Mouse (Mus musculus) embryonic facial prominence, embryonic 13.5 days (tissue): Measurements from ENCODE around the gene Oxa1l. TPM values are rescaled to one million over a fixed set of nuclear protein-coding genes. Genes with fewer than 3 reads are reported as not detected.
"Not testable (repeated sequence)": the region's sequence is repeated elsewhere in the genome, so short reads cannot be mapped to it uniquely, and the experiment has no call there.

Experiments
- ATAC-seq: fragments of 200-750 bp; cut with Nextera tagmentation; 2 replicates; pipeline ENCODE4 v1.8.0; 2017; ENCODE audit warnings: low read depth; ENCODE audit not compliant: insufficient number of reproducible peaks, insufficient read depth, low FRiP score, low TSS enrichment
- H3K27ac ChIP-seq: fragments of 300-500 bp; sonication (generic); 2 replicates; pipeline ENCODE4 v1.5.1; 2015; ENCODE audit warnings: moderate library complexity, mild to moderate bottlenecking, inconsistent platforms
- H3K27me3 ChIP-seq: fragments of 300-500 bp; sonication (generic); 2 replicates; pipeline ENCODE4 v1.6.1; 2015; ENCODE audit warnings: mild to moderate bottlenecking, inconsistent platforms
- H3K36me3 ChIP-seq: fragments of 300-500 bp; sonication (generic); 2 replicates; pipeline ENCODE4 v1.6.1; 2015; ENCODE audit warnings: mild to moderate bottlenecking, inconsistent platforms
- H3K4me1 ChIP-seq: fragments of 300-500 bp; sonication (generic); 2 replicates; pipeline ENCODE4 v1.6.1; 2015; ENCODE audit warnings: inconsistent platforms
- H3K4me2 ChIP-seq: fragments of 300-500 bp; sonication (generic); 2 replicates; pipeline ENCODE4 v1.6.1; 2015; ENCODE audit warnings: moderate library complexity, mild to moderate bottlenecking, inconsistent platforms
- H3K4me3 ChIP-seq: fragments of 300-500 bp; sonication (generic); 2 replicates; pipeline ENCODE4 v1.5.1; 2015; ENCODE audit warnings: mild to moderate bottlenecking, inconsistent platforms
- H3K9ac ChIP-seq: fragments of 300-500 bp; sonication (generic); 2 replicates; pipeline ENCODE4 v1.6.1; 2015; ENCODE audit warnings: mild to moderate bottlenecking, inconsistent platforms
- H3K9me3 ChIP-seq: fragments of 300-500 bp; sonication (generic); 2 replicates; pipeline ENCODE4 v1.6.1; 2016; ENCODE audit warnings: inconsistent platforms
- WGBS: fragments of 180-500 bp; shearing (Covaris S2); methylation state at CpG from one replicate; pipeline ENCODE4 v1.1.7; 2015; ENCODE audit warnings: mixed read lengths; 5-methylcytosine and 5-hydroxymethylcytosine counted together
- polyA plus RNA-seq: library from polyadenylated mRNA; unstranded; fragments of >200 nt; fragmentation: Nextera tagmentation; extraction: Ambion mirVana; gene quantifications from 2 replicates; pipeline ENCODE4 v1.2.1, GENCODE M21; 2015

Oxa1l gene
- polyA plus RNA-seq, 1 experiment from 2014 or later, result 49.4 TPM

DNA sequence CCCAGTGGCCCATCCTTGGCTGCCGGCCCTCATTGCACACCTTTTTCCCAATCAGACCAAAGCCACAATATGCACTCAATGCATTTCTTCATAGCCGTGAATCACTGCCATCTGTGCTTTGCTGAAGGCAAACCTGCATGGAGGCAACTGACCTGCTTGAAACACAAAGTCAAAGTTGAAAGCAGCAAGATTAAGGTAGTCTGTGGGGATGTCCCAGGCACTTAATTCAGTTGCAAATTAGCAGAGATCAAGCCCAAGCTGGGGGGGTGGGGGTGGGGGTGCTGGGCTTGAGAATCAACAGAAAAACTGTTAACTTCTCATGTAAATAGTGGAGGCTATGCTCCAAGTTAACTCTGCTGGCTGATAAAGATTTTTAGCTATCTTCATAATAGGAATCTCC is 18.8 kb upstream of the Oxa1l start:
- ATAC-seq, H3K4me2 ChIP-seq, H3K9ac ChIP-seq, H3K4me3 ChIP-seq, H3K9me3 ChIP-seq, H3K4me1 ChIP-seq, H3K36me3 ChIP-seq, H3K27me3 ChIP-seq, H3K27ac ChIP-seq: not testable (repeated sequence)
- 39% methylated on average over 2 of the region's 2 CpGs for WGBS

DNA sequence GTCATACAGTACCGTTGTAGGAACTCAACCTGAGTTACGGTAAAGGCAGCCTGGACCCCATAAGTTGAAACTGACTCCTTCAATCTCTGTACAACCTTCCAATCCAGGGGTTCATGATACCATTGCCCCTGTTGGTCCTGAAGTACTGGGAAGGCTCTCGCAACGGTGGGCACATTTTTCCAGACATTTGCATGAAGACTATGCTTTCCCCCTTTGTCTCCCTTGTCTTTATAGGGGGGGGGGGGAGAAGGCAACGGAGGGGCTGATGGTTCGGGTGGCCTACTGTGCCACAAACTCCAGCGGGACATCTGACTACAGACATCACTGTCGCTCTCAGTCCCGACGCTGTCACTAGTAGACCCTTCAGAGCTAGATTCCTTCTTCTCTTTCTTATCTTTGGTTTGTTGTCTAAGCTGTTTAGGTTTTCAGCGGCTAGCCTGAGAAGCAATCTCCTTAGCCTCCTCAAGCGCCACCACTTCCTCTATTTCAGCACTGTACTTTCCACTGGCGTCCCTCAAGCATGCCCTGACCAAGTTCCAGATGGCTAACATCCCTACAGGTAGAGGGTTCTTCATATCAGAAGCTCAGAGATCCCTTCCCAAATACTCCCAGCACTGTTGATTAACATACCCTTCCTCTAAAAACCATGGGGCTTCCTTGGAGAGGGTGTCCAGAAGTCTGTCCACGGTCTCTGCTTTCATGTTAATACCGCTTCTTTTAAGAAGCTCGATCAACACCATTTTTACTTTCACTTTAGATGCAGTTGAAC is 9.7 kb upstream of the Oxa1l start:
- not testable (repeated sequence) for H3K4me3 ChIP-seq, H3K27me3 ChIP-seq, H3K4me2 ChIP-seq, H3K9me3 ChIP-seq, H3K27ac ChIP-seq, H3K4me1 ChIP-seq, H3K9ac ChIP-seq, ATAC-seq, H3K36me3 ChIP-seq
- 93% methylated on average over 16 of the region's 16 CpGs for WGBS

DNA sequence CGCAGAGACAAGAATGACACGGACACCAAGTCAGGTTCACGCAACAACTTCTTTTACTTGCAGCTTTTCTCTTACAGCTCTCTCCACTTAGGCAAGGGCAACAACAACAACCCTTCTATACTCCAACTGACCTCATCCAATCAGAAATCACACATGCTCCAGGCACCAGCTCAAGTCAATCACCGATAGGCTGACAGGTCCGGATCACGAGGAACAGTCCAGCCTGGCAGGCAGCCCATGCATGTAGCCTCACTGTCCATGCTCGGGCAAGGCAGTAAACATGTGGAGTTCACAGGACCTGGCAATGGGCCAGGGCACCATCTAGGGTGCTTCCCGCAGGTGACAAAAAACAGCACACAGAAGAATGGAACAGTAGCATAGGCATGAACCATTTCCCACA is 8.3 kb upstream of the Oxa1l start:
- peaks cover 7% of the 10 kb centered on the region for H3K9me3 ChIP-seq
- 85% methylated on average over 8 of the region's 8 CpGs for WGBS
- H3K4me2 ChIP-seq, result no peak overlapping the region
- no peak overlapping the region for H3K27ac ChIP-seq
- H3K27me3 ChIP-seq, result no peaks in the 10 kb centered on the region
- no peak overlapping the region for H3K9ac ChIP-seq
- no peak overlapping the region for H3K4me3 ChIP-seq
- no peaks in the 10 kb centered on the region for H3K36me3 ChIP-seq
- no peak for ATAC-seq
- no peaks in the 10 kb centered on the region for H3K4me1 ChIP-seq

DNA sequence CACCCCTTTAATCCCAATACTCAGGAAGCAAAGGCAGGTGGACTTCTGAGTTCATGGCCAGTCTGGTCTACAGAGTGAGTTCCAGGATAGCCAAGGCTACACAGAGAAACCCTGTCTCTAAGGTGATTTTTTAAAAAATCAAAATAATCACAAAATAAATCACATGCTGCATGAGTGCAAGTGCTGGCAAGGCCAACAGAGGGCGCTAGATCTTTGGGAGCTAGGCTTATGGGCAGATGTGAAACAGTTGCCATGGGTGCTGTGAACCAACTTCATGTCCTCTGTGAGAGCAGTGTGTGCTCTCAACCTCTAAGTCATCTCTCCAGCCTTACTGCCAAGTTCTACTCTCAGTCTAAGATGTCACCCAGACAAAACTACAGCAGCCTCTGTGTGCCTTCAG is 6.2 kb upstream of the Oxa1l start:
- Histone ChIP-seq H3K9ac (no peak overlapping the region), H3K4me3 (no peak overlapping the region), H3K4me1 (no peaks in the 10 kb centered on the region), H3K27me3 (no peaks in the 10 kb centered on the region), H3K36me3 (no peaks in the 10 kb centered on the region), H3K9me3 (peaks cover 7% of the 10 kb centered on the region; the same call in 1 of the 2 replicates), H3K27ac (no peak overlapping the region), H3K4me2 (no peak overlapping the region)
- 37% methylated on average over 1 of the region's 1 CpGs for WGBS
- ATAC-seq, result no peak

DNA sequence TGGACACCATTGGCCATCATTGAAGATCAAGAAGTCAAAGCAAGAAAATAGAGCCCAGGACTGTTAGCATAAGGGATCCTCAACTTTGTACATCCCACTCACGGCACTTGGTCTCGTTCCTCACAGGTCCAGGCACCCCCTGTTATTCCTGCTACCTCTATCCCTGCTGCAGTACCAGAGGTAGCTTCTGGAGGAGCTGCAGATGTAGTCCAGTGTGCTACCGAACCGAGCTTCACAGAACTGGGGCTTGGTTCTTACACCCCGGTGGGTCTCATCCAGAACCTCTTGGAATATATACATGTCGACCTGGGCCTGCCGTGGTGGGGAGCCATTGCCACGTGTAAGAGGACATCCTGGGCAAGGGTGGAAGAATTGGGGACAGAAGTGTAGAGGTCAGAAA is 2.5 kb downstream of the Oxa1l start:
- Histone ChIP-seq H3K9ac (no peak overlapping the region), H3K4me1 (peaks cover 13% of the 10 kb centered on the region), H3K4me3 (no peak overlapping the region), H3K36me3 (peaks cover 50% of the 10 kb centered on the region), H3K27ac (no peak overlapping the region), H3K4me2 (no peak overlapping the region), H3K9me3 (no peaks in the 10 kb centered on the region), H3K27me3 (no peaks in the 10 kb centered on the region)
- WGBS, result 93% methylated on average over 8 of the region's 8 CpGs
- no peak for ATAC-seq

DNA sequence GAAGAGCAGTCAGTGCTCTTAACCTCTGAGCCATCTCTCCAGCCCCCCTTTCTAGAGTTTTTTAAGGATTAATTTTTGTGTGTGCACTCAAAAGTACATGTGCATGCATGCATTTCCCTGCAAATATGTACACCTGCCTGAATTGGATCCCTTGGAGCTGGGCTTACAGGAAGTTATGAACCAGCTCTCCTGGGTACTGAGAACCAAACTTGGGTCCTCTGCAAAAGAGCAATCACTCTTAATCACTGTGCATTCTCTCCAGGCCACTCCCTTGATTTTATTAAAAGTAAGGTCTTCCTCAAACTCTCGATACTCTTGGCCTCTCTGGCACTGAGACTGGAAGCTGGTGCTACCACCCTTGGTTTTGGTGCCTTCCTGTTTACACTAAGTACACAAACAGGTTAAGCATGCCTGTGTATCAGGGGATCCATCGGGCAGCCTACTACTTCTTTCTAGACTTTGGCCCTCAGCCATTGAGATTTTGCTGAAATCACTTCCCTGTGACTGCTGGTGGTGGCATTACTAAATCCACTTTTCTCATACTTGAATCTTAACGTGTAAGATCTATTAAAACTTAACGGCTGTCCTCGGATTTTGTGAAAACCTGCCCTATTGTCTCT is 4.5 kb downstream of the Oxa1l start:
- no peak overlapping the region for H3K4me3 ChIP-seq
- no peaks in the 10 kb centered on the region for H3K9me3 ChIP-seq
- H3K4me1 ChIP-seq, result peaks cover 13% of the 10 kb centered on the region
- 92% methylated on average over 5 of the region's 5 CpGs for WGBS
- no peak overlapping the region for H3K27ac ChIP-seq
- H3K4me2 ChIP-seq, result no peak overlapping the region
- no peaks in the 10 kb centered on the region for H3K27me3 ChIP-seq
- ATAC-seq, result no peak
- no peak overlapping the region for H3K9ac ChIP-seq
- H3K36me3 ChIP-seq, result peaks cover 70% of the 10 kb centered on the region

DNA sequence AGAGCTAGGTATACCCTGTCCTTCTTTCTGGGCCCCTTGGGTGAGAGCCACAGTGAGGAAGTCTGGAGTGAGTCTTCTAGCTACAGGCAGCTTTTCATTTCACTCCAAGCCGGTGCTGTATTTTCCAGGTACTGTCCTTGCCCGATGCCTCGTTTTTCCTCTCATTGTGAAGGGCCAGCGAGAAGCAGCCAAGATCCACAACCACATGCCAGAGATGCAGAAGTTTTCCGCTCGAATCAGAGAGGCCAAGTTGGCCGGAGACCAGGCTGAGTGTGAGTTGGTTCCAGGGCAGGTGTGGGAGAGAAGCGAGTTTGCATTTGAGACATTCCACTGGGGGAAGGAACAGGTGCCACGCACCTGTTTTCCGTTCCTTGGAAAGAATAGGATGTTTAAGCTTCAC is 5.9 kb downstream of the Oxa1l start:
- Histone ChIP-seq H3K4me2 (no peak overlapping the region), H3K4me3 (no peak overlapping the region), H3K27me3 (no peaks in the 10 kb centered on the region), H3K9me3 (no peaks in the 10 kb centered on the region), H3K9ac (no peak overlapping the region), H3K27ac (no peak overlapping the region), H3K36me3 (peaks cover 81% of the 10 kb centered on the region), H3K4me1 (peaks cover 11% of the 10 kb centered on the region)
- ATAC-seq, result no peak
- 91% methylated on average over 10 of the region's 10 CpGs for WGBS

DNA sequence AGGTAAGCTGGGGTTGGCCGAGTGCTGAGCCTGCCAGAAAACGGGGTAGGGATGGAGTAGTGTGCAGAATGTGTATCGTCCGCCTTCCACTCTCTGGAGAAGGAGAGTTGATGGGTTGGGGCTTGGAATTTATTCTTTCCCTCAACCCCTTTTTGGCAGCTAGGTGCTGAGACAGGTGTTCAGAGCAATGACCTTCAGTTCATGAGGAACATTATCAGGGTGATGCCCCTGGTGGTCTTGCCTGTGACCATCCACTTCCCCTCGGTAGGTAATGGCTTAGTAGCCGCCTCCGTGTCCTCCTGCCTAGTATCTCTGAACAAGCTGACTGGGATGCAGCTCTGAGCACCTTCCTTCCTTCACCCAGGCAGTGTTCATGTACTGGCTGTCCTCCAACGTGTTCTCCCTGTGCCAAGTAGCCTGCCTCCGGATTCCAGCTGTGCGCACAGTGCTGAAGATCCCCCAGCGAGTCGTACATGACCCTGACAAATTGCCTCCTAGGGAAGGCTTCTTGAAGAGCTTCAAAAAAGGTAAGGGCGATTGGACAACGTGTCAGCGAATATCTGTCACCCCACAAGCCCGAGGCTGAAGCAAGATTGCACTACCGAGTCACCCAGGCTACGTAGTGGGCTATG is 6.9 kb downstream of the Oxa1l start:
- 92% methylated on average over 18 of the region's 18 CpGs for WGBS
- Histone ChIP-seq H3K9ac (no peak overlapping the region), H3K27me3 (no peaks in the 10 kb centered on the region), H3K4me1 (0 out of 2 replicates have a peak, but pooled peaks cover 4% of the 10 kb centered on the region), H3K36me3 (peaks cover 82% of the 10 kb centered on the region), H3K4me2 (no peak overlapping the region), H3K9me3 (no peaks in the 10 kb centered on the region), H3K4me3 (no peak overlapping the region), H3K27ac (no peak overlapping the region)
- ATAC-seq, result no peak

DNA sequence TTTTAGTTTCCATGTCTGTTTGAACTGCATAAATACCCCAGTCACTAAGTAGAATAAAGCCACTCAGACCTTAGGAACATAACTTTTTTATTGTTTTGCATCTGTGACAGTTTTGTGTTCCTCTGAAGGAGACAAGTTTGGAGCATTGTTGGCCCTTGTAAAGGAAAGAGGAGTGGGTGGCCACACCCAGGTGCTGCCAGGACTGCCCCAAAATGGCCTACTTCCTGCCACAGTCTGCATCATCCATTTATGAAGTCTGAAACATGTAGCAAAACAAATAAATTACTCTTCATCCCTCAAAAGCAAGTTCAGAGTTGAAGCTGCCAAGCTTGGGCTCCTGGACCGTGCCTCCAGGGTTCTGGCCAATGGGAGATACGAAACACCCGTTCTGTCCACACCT is 8.7 kb downstream of the Oxa1l start:
- H3K27me3 ChIP-seq, result no peaks in the 10 kb centered on the region
- H3K9ac ChIP-seq, result no peak overlapping the region
- H3K4me3 ChIP-seq, result no peak overlapping the region
- ATAC-seq, result no peak
- 94% methylated on average over 3 of the region's 3 CpGs for WGBS
- no peaks in the 10 kb centered on the region for H3K4me1 ChIP-seq
- H3K36me3 ChIP-seq, result peaks cover 68% of the 10 kb centered on the region
- no peak overlapping the region; the same call in 1 of the 2 replicates for H3K27ac ChIP-seq
- no peak overlapping the region for H3K4me2 ChIP-seq
- H3K9me3 ChIP-seq, result no peaks in the 10 kb centered on the region

DNA sequence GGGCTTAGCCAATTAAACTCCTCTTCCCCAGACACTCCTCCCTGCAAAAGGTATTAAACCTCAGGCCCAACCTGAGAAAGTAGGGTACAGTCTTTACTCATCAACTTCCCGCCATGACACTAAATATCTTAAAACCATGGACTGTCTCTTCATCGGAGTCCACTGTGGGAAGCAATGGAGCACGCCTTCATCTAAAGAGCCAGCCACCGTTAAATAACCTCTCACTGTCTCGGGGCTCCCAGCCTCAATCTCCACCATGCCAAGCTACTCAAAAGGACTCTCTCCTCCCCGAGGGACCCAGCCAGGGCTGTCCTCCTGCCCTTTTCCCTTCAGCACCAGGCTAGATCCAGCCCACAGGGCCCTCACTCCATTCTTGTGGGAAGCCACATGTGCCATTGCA is 10.0 kb downstream of the Oxa1l start:
- no peak for ATAC-seq
- no peaks in the 10 kb centered on the region for H3K4me1 ChIP-seq
- H3K4me3 ChIP-seq, result no peak overlapping the region
- peaks cover 57% of the 10 kb centered on the region for H3K36me3 ChIP-seq
- 95% methylated on average over 6 of the region's 6 CpGs for WGBS
- H3K27ac ChIP-seq, result no peak overlapping the region
- no peaks in the 10 kb centered on the region for H3K27me3 ChIP-seq
- no peaks in the 10 kb centered on the region for H3K9me3 ChIP-seq
- H3K4me2 ChIP-seq, result no peak overlapping the region
- no peak overlapping the region for H3K9ac ChIP-seq

DNA sequence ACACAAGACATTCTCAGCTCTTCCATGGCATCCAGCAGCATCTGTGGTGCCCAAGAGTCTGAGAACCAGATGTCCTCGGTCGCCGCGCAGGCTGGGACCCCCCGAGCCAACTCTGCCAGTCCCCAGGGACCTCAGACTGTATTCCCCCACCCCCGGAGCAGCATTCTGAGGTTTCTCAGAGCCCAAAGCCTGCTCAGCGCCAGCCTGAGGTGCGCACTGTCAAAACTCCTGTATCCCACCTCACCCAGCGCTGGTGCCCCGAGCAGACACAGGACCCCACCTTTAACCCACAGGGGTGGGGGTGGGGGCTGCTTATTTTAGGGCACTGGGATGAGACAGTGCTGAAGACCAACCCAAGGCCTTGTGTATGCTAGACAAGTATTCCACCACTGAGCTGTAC is 10.8 kb downstream of the Oxa1l start:
- 96% methylated on average over 10 of the region's 10 CpGs for WGBS
- H3K4me2 ChIP-seq, result no peak overlapping the region
- no peak overlapping the region for H3K27ac ChIP-seq
- no peak overlapping the region for H3K9ac ChIP-seq
- ATAC-seq, result no peak
- H3K36me3 ChIP-seq, result peaks cover 52% of the 10 kb centered on the region
- no peaks in the 10 kb centered on the region for H3K27me3 ChIP-seq
- H3K4me3 ChIP-seq, result no peak overlapping the region
- no peaks in the 10 kb centered on the region for H3K9me3 ChIP-seq
- H3K4me1 ChIP-seq, result no peaks in the 10 kb centered on the region

DNA sequence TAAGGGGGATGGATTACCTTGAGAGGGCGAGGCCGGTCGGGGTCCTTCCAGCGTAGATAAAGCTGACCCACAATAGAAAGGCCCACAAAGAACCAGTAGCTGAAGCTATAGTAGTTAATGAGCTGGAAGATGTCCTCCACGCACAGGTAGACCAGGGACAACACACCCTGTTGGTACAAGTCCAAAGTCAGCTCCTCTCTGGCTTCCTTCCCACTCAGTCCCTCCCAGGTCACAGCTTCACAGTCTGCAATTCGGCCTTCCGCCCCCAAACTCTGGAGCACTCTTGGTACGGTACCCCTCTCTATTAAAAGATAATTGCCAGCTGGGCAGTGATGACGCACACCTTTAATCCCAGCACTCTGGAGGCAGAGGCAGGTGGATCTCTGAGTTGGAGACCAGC is 12.3 kb downstream of the Oxa1l start:
- H3K36me3 ChIP-seq, result peaks cover 37% of the 10 kb centered on the region
- no peak overlapping the region for H3K27ac ChIP-seq
- no peaks in the 10 kb centered on the region for H3K9me3 ChIP-seq
- no peak for ATAC-seq
- H3K9ac ChIP-seq, result no peak overlapping the region
- WGBS, result 89% methylated on average over 9 of the region's 9 CpGs
- H3K4me1 ChIP-seq, result no peaks in the 10 kb centered on the region
- H3K4me3 ChIP-seq, result no peak overlapping the region
- no peaks in the 10 kb centered on the region for H3K27me3 ChIP-seq
- no peak overlapping the region for H3K4me2 ChIP-seq
